Mouse (Mus musculus) hindbrain, embryonic 13.5 days (tissue): ENCODE measurements around the gene A2m. TPM values are rescaled to one million over a fixed set of nuclear protein-coding genes. Genes with fewer than 3 reads are reported as not detected.
A peak's percentile ranks its signal among the peaks of the same experiment; 100 is the strongest.

Experiments
- ATAC-seq: fragments of 200-750 bp; cut with Nextera tagmentation; 2 replicates; pipeline ENCODE4 v1.8.0; 2017; ENCODE audit warnings: moderate TSS enrichment; ENCODE audit not compliant: low FRiP score
- H3K27ac ChIP-seq: fragments of 300-500 bp; sonication (generic); 2 replicates; pipeline ENCODE4 v1.5.1; 2015; ENCODE audit warnings: inconsistent platforms, mild to moderate bottlenecking, moderate library complexity
- H3K27me3 ChIP-seq: fragments of 300-500 bp; sonication (generic); 2 replicates; pipeline ENCODE4 v1.6.1; 2015; ENCODE audit warnings: mild to moderate bottlenecking, inconsistent platforms
- H3K36me3 ChIP-seq: fragments of 300-500 bp; sonication (generic); 2 replicates; pipeline ENCODE4 v1.6.1; 2015; ENCODE audit warnings: mild to moderate bottlenecking, inconsistent platforms
- H3K4me1 ChIP-seq: fragments of 300-500 bp; sonication (generic); replicated peaks from 2 replicates; pipeline ENCODE4 v1.6.1; 2015; ENCODE audit warnings: inconsistent platforms
- H3K4me2 ChIP-seq: fragments of 300-500 bp; sonication (generic); 2 replicates; pipeline ENCODE4 v1.6.1; 2015; ENCODE audit warnings: inconsistent platforms, mild to moderate bottlenecking, moderate library complexity
- H3K4me3 ChIP-seq: fragments of 300-500 bp; sonication (generic); 2 replicates; pipeline ENCODE4 v1.5.1; 2015; ENCODE audit warnings: mild to moderate bottlenecking, inconsistent platforms
- H3K9ac ChIP-seq: fragments of 300-500 bp; sonication (generic); 2 replicates; pipeline ENCODE4 v1.6.1; 2015; ENCODE audit warnings: mild to moderate bottlenecking, inconsistent platforms
- H3K9me3 ChIP-seq: fragments of 300-500 bp; sonication (generic); 2 replicates; pipeline ENCODE4 v1.6.1; 2016; ENCODE audit warnings: inconsistent platforms
- WGBS: fragments of 180-500 bp; shearing (Covaris S2); methylation state at CpG from one replicate; pipeline ENCODE4 v1.1.7; 2015; 5-methylcytosine and 5-hydroxymethylcytosine counted together
- polyA plus RNA-seq: library from polyadenylated mRNA; unstranded; fragments of >200 nt; fragmentation: Nextera tagmentation; extraction: Ambion mirVana; gene quantifications from 2 replicates; pipeline ENCODE4 v1.2.1, GENCODE M21; 2015

The A2m gene
- 8.2 and 9.8 TPM in 2 replicates for polyA plus RNA-seq

DNA sequence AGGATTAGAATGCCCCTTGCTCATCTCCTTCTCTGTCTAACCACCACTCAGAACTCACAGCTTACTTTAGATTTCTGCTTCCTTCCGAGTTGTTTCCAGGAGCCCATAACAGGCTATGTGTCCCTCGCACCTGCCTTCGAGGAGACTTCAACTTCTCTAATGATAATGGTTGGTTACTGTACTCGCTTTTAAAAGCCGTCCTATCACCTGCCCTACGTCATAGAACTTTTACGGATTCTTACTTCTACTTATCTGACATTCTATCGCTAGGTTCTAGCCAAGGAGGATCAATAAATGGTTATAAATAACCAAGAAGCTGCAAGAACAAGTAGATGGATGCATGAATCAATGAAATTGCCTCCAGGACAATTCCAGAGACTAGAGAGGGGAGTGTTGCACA, at the start of gene A2m:
TSS of gene A2m (plus strand) at position 301 of the 400 bp plus-strand sequence.
- Histone ChIP-seq H3K27me3 (no peaks in the 10 kb centered on the region), H3K9me3 (no peaks in the 10 kb centered on the region), H3K27ac (no peak within 1 kb of the TSS), H3K4me1 (peaks cover 4% of the 10 kb centered on the region; the same call in 1 of the 2 replicates), H3K9ac (peak within 1 kb of the TSS; percentile 46), H3K4me3 (peak within 1 kb of the TSS; percentile 19), H3K4me2 (peak within 1 kb of the TSS; percentile 49), H3K36me3 (no peaks in the 10 kb centered on the region)
- 89% methylated on average over 8 of the region's 8 CpGs for WGBS
- no peak for ATAC-seq

DNA sequence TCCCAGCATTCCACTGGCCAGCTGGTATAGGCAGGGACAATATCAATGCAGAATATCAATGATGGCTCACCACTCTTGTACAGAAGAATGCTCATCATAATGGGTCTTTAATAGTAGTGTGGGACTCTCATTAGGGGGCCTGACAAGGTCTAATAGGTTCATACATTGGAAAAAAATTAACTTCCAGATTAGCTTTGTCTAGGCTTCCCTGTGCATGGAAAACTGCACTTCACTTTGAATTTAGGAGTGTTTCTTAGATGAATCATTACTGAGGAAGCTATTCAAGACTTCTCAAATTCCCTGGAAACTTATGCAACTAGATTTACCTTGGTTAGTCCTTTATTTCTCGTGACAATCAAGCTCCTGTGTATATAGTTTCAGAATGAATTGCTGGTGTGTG, 45.0 kb upstream of the A2m start:
- Histone ChIP-seq H3K4me2 (no peak overlapping the region), H3K36me3 (no peaks in the 10 kb centered on the region), H3K9me3 (no peaks in the 10 kb centered on the region), H3K4me3 (no peak overlapping the region), H3K27ac (no peak overlapping the region), H3K9ac (no peak overlapping the region), H3K4me1 (no peaks in the 10 kb centered on the region), H3K27me3 (no peaks in the 10 kb centered on the region)
- no peak for ATAC-seq
- WGBS: 48% methylated on average over 1 of the region's 1 CpGs

DNA sequence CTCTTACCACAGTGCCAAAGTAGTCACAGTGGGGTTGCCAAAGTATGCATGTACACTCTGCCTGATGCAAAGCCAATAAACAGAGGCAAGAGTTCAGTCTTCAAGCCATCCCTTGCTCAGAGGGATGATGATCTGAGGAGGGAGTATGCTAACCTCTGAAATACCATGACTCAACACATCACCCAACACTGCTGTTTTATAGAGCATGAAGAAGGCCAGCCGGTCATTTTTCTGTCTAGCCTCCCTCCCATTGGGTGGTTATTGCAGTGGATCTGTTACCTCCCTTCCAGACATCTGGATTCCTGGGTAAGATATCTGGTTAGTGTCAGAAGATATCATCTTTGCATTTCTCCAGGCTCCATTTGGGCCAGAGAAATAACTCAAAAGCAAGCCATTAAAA, 34.2 kb upstream of the A2m start:
- no peak overlapping the region for H3K4me2 ChIP-seq
- H3K4me1 ChIP-seq: no peaks in the 10 kb centered on the region
- H3K36me3 ChIP-seq: no peaks in the 10 kb centered on the region
- H3K27ac ChIP-seq: no peak overlapping the region
- no peaks in the 10 kb centered on the region for H3K27me3 ChIP-seq
- no peak overlapping the region for H3K9ac ChIP-seq
- WGBS: 79% methylated on average over 1 of the region's 1 CpGs
- no peaks in the 10 kb centered on the region for H3K9me3 ChIP-seq
- no peak for ATAC-seq
- no peak overlapping the region for H3K4me3 ChIP-seq

GRCm38 (mm10) chr6:121607861-121608260, 27.3 kb upstream of the A2m start:
- no peak for ATAC-seq
- no peak overlapping the region for H3K9ac ChIP-seq

DNA sequence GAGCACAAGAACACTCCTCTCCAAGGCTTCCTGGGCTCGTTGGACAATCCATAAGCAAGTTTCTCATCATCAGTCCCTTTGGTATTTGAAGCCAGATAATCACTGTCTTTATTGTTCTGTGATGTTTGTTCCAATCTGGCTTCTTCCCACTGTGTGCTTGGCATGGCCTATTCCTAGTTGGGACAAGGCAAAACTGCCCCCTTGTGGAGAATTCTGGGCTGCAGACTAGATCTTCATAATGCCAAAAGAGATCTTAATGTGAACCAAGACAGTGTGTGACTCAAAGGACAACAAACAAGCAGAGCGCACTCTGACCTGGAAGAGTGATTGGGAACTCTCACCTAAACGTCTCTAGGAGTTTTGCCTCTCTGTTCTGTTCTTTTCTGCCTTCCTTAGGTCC, 23.4 kb upstream of the A2m start:
- Histone ChIP-seq H3K27ac (no peak overlapping the region), H3K9ac (no peak overlapping the region), H3K36me3 (no peaks in the 10 kb centered on the region), H3K4me3 (no peak overlapping the region), H3K4me2 (no peak overlapping the region), H3K9me3 (no peaks in the 10 kb centered on the region), H3K4me1 (no peaks in the 10 kb centered on the region), H3K27me3 (no peaks in the 10 kb centered on the region)
- 51% methylated on average over 3 of the region's 3 CpGs for WGBS
- no peak for ATAC-seq

More at GRCm38 (mm10) chr6:121607861-121608260, 27.3 kb upstream of the A2m start:
- no peak overlapping the region for H3K4me3 ChIP-seq
- no peaks in the 10 kb centered on the region for H3K9me3 ChIP-seq
- H3K4me1 ChIP-seq: no peaks in the 10 kb centered on the region
- H3K36me3 ChIP-seq: no peaks in the 10 kb centered on the region
- no peak overlapping the region for H3K27ac ChIP-seq
- no peaks in the 10 kb centered on the region for H3K27me3 ChIP-seq
- H3K4me2 ChIP-seq: no peak overlapping the region

DNA sequence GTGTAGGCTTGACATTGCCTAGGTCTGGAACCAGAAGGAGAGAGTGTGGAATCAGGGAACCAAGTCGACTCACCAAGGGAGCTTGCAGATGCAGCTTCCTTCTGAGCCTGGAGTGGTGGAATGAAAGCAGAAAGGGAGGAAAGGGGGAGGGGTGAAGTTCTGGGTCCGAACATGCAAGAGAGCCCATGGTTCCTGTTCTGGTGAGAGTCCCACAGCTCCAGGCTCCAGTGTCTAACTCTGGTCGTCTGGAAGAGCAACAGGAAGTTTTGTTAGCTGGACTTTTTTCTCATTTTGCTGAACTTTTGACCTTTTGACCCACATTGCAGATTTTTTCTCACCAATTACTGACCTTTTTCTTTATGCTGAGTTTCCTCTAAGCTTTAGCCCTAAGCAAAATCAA, 17.7 kb upstream of the A2m start:
- Histone ChIP-seq H3K9ac (no peak overlapping the region), H3K9me3 (no peaks in the 10 kb centered on the region), H3K36me3 (no peaks in the 10 kb centered on the region), H3K27ac (no peak overlapping the region), H3K27me3 (no peaks in the 10 kb centered on the region), H3K4me2 (no peak overlapping the region), H3K4me1 (no peaks in the 10 kb centered on the region), H3K4me3 (no peak overlapping the region)
- ATAC-seq: no peak
- WGBS: 37% methylated on average over 3 of the region's 3 CpGs

GRCm38 (mm10) chr6:121622525-121622924, 12.7 kb upstream of the A2m start:
- ATAC-seq: no peak
- no peak overlapping the region for H3K9ac ChIP-seq
- H3K27ac ChIP-seq: no peak overlapping the region
- H3K4me1 ChIP-seq: no peaks in the 10 kb centered on the region
- no peaks in the 10 kb centered on the region for H3K27me3 ChIP-seq
- H3K4me2 ChIP-seq: no peak overlapping the region
- no peaks in the 10 kb centered on the region for H3K36me3 ChIP-seq
- H3K9me3 ChIP-seq: no peaks in the 10 kb centered on the region
- no peak overlapping the region for H3K4me3 ChIP-seq
- WGBS: 88% methylated on average over 2 of the region's 2 CpGs

GRCm38 (mm10) chr6:121634520-121634919, 656 bp upstream of the A2m start:
- H3K9me3 ChIP-seq: no peaks in the 10 kb centered on the region
- H3K4me3 ChIP-seq: no peak overlapping the region
- 83% methylated on average over 13 of the region's 13 CpGs for WGBS
- H3K27me3 ChIP-seq: no peaks in the 10 kb centered on the region
- no peak for ATAC-seq
- H3K9ac ChIP-seq: no peak overlapping the region
- no peaks in the 10 kb centered on the region for H3K36me3 ChIP-seq
- no peak overlapping the region for H3K27ac ChIP-seq
- H3K4me2 ChIP-seq: no peak overlapping the region
- peaks cover 4% of the 10 kb centered on the region; the same call in 1 of the 2 replicates for H3K4me1 ChIP-seq

DNA sequence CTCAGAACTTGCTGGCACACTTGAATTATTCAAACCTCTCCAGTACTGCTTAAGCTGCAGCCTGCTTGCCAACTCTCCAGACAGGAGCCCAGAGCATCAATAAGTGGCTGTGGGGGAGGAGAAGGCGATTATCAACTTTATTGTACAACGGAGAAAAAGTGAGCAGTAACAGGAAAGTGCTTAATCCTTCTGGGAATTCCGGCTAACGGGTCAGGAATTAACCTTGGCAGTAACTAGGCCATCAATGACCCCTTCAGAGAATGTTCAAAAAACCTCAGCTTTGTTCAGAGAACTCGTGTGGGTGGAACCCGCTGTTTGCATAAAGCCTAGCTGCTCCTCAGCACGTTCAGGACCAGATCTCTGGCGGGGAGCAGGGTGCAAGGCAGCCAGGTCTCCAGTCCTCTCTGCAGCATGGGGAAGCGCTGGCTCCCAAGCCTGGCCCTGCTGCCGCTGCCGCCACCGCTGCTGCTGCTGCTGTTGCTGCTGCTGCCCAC, 749 bp downstream of the A2m start:
- Histone ChIP-seq H3K36me3 (no peaks in the 10 kb centered on the region), H3K4me3 (peak overlapping the region; percentile 19), H3K4me1 (peaks cover 4% of the 10 kb centered on the region; the same call in 1 of the 2 replicates), H3K27me3 (no peaks in the 10 kb centered on the region), H3K27ac (no peak overlapping the region), H3K9me3 (no peaks in the 10 kb centered on the region), H3K4me2 (peak overlapping the region; percentile 49), H3K9ac (peak overlapping the region; percentile 46)
- WGBS: 7% methylated on average over 12 of the region's 12 CpGs
- peak; percentile 59; the same call in 1 of the 2 replicates for ATAC-seq

DNA sequence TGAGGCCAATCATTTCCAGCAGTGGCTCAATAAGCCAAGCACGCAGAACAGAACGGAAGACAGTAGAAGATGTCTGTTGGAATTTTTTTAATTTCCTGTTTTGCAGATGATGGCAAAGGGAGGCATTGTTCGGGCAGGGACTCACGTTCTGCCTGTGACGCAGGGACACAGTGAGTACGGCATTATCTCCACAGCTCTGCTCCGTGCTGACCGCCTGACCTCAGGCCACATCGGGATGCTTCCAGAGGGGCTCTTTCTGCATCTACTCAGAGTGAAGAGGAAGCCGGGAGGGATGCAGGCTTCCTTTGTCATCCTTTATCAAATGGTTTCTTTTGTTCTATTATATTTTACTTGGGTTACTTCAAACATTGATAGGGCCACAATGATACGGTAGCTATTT, 13.3 kb downstream of the A2m start:
- WGBS: 63% methylated on average over 11 of the region's 11 CpGs

More for the DNA sequence above, 13.3 kb downstream of the A2m start:
- ATAC-seq: no peak
- H3K27me3 ChIP-seq: no peaks in the 10 kb centered on the region
- no peaks in the 10 kb centered on the region for H3K4me1 ChIP-seq
- no peaks in the 10 kb centered on the region for H3K36me3 ChIP-seq
- no peaks in the 10 kb centered on the region for H3K9me3 ChIP-seq
- no peak overlapping the region for H3K4me3 ChIP-seq
- H3K9ac ChIP-seq: no peak overlapping the region
- no peak overlapping the region for H3K4me2 ChIP-seq
- H3K27ac ChIP-seq: no peak overlapping the region

Other genes starting within 250 kb of the A2m start
- 11.8 and 12.0 TPM in 2 replicates for gene Iqsec3, start 161.7 kb upstream of the A2m start, polyA plus RNA-seq
- gene Gm7298, start 97.6 kb downstream of the A2m start, polyA plus RNA-seq: not detected in 2 replicates
- gene Mug1, start 203.2 kb downstream of the A2m start, polyA plus RNA-seq: not detected in 2 replicates